Mouse (Mus musculus) hindlimb bud, embryonic 11.5 days (tissue): ENCODE results near the gene Asrgl1.
"Not testable (repeated sequence)": the region's sequence is repeated elsewhere in the genome, so short reads cannot be mapped to it uniquely, and the experiment has no call there.

ENCODE experiments used
- DNase-seq: peaks from one replicate; pipeline ENCODE4 v3.0.0-alpha.2; 2012; ENCODE audit warnings: low read depth, low spot score; ENCODE audit errors: extremely low spot score

Asrgl1 gene

DNA sequence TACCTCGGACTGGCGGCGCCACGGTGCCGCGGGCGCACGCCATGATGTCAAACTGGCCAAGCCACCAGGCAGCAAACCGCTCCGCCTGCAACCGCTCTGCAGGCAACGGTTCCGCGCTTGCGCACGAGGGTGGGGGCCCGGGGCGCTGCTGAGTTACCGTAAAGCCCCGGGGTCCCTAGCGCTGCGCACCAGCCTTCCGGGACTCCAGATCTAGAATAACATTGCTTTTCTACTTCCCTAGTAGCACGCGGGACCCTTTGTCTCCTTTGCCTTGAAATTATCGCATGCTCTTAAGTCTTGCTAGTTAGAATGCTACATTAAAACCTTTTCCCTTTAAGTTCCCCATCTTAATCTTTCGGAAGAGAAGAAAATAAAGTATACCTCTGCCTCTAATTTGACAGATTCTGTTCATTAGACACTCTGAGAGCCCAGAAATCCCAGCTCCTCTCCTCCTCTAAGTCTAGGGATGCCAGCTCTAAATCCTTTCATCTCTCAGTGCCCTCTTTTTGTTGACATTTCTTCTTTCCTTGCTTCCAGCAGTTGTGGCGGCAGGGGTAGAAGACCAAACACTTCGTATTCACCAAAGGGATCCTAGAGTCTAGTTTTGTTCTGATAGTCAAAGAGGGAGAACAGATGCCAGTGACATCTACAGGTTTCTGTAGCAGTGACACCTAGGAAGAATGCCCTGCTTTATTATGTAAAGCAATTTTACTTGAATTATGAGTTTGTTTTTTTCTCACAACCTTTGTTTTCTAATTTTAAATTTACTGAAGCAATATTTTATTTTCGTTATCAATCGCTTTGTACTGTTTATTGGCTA, at the start of gene Asrgl1:
Asrgl1 (minus strand) TSS at position 125 of the 820 bp plus-strand sequence.
- peak; percentile 47 for DNase-seq

DNA sequence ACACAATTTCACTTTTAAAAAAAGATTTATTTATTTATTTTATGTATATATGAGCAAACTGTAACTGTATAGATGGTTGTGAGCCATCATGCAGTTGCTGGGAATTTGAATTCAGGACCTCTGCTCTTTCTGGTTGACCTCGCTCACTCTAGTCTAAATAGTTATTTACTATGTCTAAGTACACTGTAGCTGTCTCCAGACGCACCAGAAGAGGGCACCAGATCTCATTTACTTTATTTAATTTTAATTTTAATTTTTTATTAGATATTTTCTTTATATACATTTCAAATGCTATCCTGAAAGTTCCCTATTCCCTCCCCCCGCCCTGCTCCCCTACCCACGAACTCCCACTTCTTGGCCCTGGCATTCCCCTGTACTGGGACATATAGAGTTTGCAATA, 10.8 kb upstream of the Asrgl1 start:
- no peak for DNase-seq

DNA sequence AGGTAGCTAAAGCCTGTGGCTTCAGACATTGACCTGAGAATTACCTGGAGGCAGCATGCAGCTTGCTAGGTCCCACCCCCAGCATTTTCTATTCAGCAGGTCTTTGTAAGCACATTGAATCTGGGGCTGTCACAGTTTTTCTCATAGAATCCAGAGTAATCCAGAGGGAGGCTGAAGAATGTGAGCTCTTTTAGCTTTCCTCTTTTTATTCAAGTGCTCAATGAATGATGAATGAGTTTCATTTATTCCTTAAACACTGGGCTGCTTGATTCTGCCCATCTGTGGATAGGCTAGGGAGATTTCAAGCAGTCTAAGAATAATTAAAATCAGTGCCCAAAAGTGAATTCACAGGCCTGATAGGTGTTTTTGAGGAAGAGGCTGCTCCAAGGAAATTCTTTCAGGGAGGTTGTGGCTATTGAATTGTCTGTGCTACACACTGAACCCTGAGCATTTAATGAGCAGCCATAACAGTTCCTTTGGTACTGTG, 8.2 kb upstream of the Asrgl1 start:
- no peak for DNase-seq

GRCm38 (mm10) chr19:9143230-9143629, 7.8 kb upstream of the Asrgl1 start:
- DNase-seq: no peak

- DNase-seq: not testable (repeated sequence)
Measured at GRCm38 (mm10) chr19:9140361-9140760, 4.9 kb upstream of the Asrgl1 start.

GRCm38 (mm10) chr19:9137159-9137558, 1.7 kb upstream of the Asrgl1 start:
- DNase-seq: no peak

DNA sequence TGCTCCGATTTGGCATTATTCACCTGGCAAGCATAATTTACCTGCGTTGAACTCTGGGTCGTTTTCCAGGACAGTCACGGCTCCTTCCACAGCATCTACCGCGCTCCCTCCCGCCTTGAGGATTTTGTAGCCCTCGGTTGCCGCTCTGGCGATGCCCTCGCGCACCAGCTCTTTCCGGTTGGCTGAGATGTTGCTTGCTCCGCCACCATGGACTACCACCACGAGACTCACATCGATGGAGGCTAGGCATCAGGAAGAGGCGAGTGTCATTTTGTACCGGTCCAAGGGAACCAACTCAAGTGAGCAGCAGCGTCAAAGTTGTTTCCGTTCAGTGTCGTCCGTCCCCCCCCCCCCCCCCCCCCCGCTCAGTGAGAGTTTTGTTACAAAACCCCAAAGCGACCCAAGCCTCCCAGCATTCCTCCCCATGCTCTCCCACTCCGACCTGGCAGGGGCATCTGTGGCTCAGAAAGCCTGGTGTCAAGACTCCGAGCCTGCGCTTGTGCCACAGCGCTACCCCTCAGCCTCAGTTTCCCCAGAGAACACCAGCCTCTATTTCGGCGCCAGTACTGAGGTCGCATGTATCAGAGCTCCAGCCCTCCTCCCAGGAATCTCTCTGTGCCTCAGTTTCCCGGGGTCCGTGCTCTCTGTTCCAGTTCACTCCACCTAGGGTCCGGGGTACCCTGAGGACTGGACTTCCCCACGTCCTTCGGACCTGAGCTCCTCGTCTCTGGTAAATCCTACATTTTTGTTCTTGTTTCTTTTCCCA, 507 bp downstream of the Asrgl1 start:
- DNase-seq: no peak

GRCm38 (mm10) chr19:9129996-9130395, 5.4 kb downstream of the Asrgl1 start:
- DNase-seq: no peak

DNA sequence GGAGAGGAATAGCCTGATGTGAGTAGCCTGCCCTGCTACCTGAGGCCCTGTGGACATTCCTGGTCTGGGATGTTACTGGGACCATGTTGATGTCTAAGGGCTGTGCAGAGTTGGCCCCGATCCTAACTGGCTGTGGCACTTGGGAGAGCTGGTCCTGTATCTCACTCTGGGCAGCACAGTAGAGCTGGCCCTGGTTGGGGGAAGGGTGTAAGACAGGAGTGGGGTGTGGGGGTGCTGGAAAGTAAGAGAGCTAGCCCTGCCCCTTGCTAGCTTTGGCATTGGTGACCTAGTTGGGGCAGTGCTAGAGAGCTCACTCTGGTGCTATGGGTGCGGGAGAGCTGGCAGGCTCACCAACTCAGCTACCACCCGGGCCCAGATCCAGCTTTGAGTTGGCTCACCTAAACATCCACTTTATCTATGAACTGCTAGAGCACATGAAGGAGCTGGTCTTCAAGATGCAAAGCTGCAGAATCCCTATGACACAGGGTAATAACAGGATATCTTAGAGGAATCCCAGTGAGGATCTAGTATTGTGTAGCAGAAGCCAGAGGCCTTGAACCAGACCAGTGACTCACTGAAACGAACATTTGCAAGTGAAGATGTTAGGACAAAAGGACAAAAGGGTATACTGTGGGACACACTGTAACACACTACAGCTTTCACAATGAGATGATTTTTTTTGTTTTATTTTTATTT, 6.8 kb downstream of the Asrgl1 start:
- no peak for DNase-seq

GRCm38 (mm10) chr19:9123986-9124385, 11.4 kb downstream of the Asrgl1 start:
- not testable (repeated sequence) for DNase-seq

DNA sequence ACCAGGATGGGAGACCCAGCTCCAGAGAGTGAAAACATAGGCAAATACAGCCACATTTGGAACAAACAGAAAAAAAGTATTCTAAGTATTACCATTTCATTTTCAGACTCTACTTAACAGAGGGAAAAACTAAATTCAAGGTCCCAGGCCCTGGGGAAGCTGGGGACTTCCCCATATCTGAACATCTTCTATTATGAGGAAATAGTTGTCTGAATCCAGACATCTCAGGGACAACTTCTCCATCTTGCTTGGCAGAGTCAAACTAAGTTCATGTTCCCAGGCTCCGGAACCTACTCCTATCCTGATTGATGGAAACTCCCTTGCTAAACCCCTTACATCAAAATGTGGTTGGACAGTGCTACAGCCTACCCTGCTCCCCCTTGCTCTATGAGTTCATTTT, 13.0 kb downstream of the Asrgl1 start:
- no peak for DNase-seq

DNA sequence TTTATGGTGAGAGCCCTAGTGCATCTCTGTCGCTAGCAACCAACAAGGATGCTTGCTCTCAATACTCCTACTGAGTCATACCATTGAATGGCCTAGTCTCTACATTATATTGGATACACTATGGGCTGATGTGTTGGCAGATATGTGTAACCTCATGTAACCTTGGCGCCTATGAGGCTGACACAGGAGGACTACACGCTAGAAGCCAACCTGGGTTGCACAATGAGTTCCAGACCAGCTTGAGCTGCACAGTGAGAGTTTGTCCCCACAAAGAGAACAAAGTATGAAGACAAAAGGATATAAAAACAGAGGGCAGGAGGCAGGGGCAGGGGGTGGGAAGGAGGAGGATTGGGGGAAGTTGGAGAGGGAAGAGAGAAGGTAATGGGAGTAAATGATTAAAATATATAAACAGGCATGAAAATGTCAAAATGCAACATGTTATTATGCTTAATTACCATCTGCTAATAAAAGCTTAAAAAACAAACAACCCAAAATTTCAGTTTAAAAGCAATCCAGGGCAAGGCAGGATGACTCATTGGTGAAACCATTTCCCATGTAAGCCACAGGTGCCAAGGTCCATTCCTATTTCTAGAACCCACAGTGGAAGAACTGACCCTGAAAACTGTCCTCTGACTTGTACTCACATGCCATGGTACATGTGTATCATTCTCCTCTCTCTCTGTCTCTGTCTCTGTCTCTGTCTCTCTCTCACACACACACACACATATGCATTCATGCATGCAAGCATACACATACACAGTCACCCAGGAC, 15.6 kb downstream of the Asrgl1 start:
- DNase-seq: no peak

DNA sequence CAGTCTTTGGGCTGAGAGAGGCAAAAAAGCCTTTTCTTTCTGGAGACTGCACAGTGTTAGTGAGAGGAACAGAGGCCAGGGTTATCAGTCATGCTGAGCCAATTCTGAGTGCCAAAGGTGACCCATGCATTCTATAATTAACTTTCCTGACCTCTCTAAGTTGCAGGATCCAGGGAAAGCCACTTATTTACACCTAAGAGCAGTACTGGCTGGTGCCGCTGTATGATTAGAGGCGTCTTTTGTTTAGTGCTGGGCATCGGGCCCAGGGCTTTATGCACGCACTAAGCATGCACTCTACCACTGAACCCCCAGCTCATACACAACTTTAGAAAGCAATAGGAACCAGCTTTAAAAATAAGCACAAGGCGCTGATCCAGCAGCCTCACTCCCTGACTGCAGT, 18.2 kb downstream of the Asrgl1 start:
- DNase-seq: no peak

- DNase-seq: no peak
Measured at GRCm38 (mm10) chr19:9116268-9116667, 19.2 kb downstream of the Asrgl1 start.

- DNase-seq: no peak
Measured at GRCm38 (mm10) chr19:9112043-9112442, 23.4 kb downstream of the Asrgl1 start.

DNA sequence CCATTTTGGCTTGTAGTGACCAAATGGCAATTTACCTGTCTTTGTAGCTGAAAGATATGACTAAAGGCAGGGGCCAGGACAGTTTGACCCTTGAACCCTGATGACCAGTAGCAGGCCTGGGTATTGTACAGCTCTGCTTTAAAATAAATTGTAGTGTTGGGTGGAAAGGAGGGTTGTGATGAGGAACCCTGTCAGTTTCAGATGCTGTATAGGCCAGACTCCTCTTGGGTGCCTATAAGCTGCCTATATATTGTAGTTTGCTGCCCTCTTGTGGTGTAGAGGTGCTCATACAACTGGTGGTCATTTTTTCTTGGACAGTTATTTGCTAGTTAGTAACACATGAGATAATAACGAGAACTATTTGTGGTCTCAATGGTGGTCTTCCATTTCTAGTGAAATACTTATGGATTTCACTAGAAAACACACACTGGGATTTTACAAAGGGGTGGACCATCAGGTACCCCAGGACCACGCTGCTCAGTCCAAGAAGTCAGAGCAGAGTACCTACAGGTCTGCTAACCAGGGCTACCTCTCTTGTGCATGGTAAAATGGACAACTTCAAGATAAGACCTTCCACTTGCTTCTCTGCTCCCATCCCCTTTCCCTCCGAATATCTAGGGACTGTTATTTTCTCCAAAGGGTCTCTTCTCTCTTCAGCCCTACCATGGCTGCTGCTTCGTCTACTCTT, 25.1 kb downstream of the Asrgl1 start:
- DNase-seq: peak; percentile 57

- DNase-seq: no peak
Measured at GRCm38 (mm10) chr19:9108536-9108935, 26.9 kb downstream of the Asrgl1 start.

DNA sequence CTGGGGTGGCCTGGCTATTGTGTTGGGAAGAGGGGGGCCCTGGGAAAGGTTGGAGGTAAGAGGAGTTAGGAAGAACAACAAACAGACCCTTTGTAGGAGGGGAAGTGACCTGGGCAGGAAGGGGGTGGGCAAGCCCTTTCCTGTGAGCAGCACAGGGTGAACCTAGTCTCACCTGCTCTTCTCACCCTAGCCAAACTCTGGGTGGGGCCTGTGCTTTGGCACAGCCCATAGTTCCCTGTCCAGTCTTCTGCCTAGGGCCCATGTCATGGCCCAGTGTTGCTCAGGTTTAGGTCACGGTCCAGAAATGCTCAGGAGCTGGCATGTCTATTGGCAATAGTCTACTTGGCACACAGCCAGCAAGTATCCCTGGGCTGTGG, 28.1 kb downstream of the Asrgl1 start:
- DNase-seq: no peak

- DNase-seq: no peak
Measured at GRCm38 (mm10) chr19:9106751-9107378, 28.6 kb downstream of the Asrgl1 start.

DNA sequence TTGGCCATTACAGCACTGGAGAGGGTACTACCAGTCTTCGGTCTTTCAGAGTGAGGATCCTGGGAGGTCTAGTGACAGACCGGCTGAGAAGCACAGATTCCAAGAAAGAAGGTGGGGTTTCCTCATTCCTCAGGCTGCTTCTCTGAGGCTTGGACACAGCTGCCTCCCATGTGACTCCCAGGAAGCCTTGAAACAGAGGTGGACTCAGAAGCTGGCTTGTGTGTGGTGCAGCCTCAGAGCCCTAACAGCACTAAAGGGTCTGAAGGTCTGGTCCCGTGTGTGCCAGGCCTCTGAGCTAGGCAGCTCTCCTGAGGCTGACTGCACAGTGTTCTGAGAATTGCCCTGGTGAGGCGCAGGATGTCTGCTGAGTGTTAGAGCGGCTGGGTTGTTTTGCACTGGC, 29.3 kb downstream of the Asrgl1 start:
- DNase-seq: no peak
